Mouse (Mus musculus): Measurements from ENCODE around the gene Atp6v1e1.

Gene Atp6v1e1

GRCm38 (mm10) chr6:120771366-120771765 lies 51.2 kb downstream of the Atp6v1e1 start:
- no peak for DNase-seq (ENCODE audit: low spot score in 2 of 2)

DNA sequence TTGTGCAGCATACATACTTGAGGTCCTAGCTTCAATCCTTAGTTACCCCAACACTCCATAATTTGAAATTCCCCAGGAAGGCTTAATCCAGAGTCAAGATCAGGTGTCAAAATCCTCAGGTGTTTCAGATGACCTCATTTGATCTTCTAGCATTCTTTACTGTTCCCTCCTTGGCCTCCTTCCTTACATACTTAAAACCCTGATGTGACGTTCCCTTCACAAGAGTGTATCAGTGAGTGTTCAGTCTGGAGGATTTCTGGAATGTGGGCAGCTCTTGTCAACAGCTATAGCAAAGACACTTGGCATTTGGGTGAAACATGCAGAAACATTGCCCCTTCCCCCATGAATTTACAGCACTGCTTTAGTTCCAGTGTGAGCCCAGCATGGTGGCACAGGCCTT lies 52.6 kb downstream of the Atp6v1e1 start:
- DNase-seq (ENCODE audit: low spot score in 2 of 2), result no peak

DNA sequence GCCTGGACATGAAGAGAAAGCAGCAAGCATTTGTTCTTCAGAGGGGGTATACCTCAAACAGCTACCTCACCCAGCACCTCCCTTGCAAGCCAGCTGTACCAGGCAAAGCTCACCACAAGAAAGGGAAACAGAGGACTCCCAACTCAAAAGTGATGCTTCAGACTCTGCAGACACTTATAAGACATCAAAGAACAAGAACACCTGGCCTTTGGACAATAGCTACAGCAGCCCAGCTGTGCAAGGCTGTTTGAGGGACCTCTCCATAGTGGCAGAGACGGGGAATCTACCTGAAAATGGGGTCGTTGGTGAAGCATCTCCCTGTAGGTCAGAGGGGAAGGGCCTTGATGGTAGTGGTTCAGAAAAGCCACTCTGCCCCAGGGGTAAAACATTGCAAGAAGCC lies 61.4 kb downstream of the Atp6v1e1 start:
- DNase-seq (ENCODE audit: low spot score in 2 of 2), result no peak

- no peak for DNase-seq (ENCODE audit: low spot score in 2 of 2)
Measured at GRCm38 (mm10) chr6:120746416-120746815, 76.2 kb downstream of the Atp6v1e1 start.

All from spleen, postnatal 4 days (tissue).